Mouse (Mus musculus) lung, embryonic 14.5 days (tissue): Measurements from ENCODE around the gene Chrdl2. TPM values are rescaled to one million over a fixed set of nuclear protein-coding genes. Genes with fewer than 3 reads are reported as not detected.

Experiments
- ATAC-seq: fragments of 200-750 bp; cut with Nextera tagmentation; 2 replicates; pipeline ENCODE4 v1.8.0; 2017; ENCODE audit warnings: mild to moderate bottlenecking, moderate TSS enrichment, moderate library complexity; ENCODE audit not compliant: insufficient read depth
- DNase-seq: peaks from one replicate; pipeline ENCODE4 v3.0.0-alpha.2; 2015
- H3K27ac ChIP-seq: fragments of 300-500 bp; sonication (generic); 2 replicates; pipeline ENCODE4 v1.5.1; 2014; ENCODE audit warnings: low read depth, mild to moderate bottlenecking, moderate library complexity
- H3K27me3 ChIP-seq: fragments of 300-500 bp; sonication (generic); 2 replicates; pipeline ENCODE4 v1.6.1; 2014; ENCODE audit warnings: low read length, control low read depth; ENCODE audit not compliant: insufficient read depth
- H3K36me3 ChIP-seq: fragments of 300-500 bp; sonication (generic); 2 replicates; pipeline ENCODE4 v1.6.1; 2014; ENCODE audit warnings: control low read depth; ENCODE audit not compliant: insufficient read depth
- H3K4me1 ChIP-seq: fragments of 300-500 bp; sonication (generic); 2 replicates; pipeline ENCODE4 v1.6.1; 2014; ENCODE audit warnings: antibody characterized with exemption, control low read depth; ENCODE audit not compliant: insufficient read depth
- H3K4me2 ChIP-seq: fragments of 300-500 bp; sonication (generic); 2 replicates; pipeline ENCODE4 v1.6.1; 2014; ENCODE audit warnings: mild to moderate bottlenecking
- H3K4me3 ChIP-seq: fragments of 300-500 bp; sonication (generic); 2 replicates; pipeline ENCODE4 v1.5.1; 2014; ENCODE audit warnings: low read depth, low read length
- H3K9ac ChIP-seq: fragments of 300-500 bp; sonication (generic); 2 replicates; pipeline ENCODE4 v1.6.1; 2014
- H3K9me3 ChIP-seq: fragments of 300-500 bp; sonication (generic); 2 replicates; pipeline ENCODE4 v1.6.1; 2016; ENCODE audit warnings: low read depth, low read length, control low read depth
- CTCF ChIP-seq: IDR thresholded peaks from 2 replicates; pipeline ENCODE4 v1.5.1; 2016; ENCODE audit warnings: antibody characterized with exemption, low read depth
- WGBS: fragments of 180-500 bp; shearing (Covaris S2); extraction: QIAGEN DNeasy Blood & Tissue Kit; methylation state at CpG from one replicate; pipeline ENCODE4 v1.1.7; 2014; 5-methylcytosine and 5-hydroxymethylcytosine counted together
- polyA plus RNA-seq: library from polyadenylated mRNA; unstranded; fragments of >200 nt; fragmentation: Nextera tagmentation; extraction: Ambion mirVana; gene quantifications from 2 replicates; pipeline ENCODE4 v1.2.1, GENCODE M21; 2014

The Chrdl2 gene
- polyA plus RNA-seq, 1 experiment from 2014 or later, result 0.12 TPM

DNA sequence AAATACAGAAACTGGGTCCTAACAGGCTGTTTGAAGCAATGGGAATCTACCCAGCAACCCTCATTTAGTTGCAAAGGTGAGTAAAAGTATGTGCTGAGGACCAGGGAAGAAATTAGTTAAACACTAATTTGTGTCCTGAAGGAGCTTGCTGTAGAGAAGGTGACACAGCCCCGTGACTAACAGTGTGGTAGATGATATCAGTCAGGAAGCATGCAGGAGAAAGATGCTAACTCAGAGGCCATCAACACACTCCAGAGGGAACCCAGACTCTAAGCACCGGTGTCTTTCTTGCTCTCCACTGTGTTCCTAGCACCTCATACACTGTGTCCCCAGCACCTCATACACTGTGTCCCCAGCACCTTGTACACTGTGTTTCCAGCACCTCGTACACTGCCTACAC, 7.3 kb upstream of the Chrdl2 start:
- 74% methylated on average over 3 of the region's 3 CpGs for WGBS
- Histone ChIP-seq H3K4me3 (no peak overlapping the region), H3K9ac (no peak overlapping the region), H3K36me3 (no peaks in the 10 kb centered on the region), H3K4me2 (no peak overlapping the region), H3K27ac (no peak overlapping the region), H3K4me1 (no peaks in the 10 kb centered on the region), H3K27me3 (no peaks in the 10 kb centered on the region), H3K9me3 (no peaks in the 10 kb centered on the region)
- DNase-seq (no peak), ATAC-seq (no peak)
- no peak for TF ChIP-seq CTCF

DNA sequence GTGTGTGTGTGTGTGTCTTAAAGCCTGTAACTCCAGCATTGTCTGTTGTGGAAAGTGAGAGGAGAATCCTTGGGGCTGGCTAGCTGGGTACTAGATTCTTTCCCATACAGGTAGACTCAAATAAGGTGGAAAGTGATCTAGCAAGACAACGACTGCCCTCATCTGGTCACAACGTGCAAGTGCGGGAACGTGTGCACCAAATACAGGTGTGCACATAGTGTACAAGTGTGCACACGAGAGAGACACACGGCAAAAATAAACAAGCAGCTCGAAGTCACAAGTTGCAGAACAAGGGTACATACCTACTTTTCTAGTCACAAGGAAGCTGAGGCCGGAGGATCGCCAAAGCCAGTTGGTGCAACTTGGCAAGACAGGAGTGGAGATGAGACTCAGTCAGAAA, 2.2 kb upstream of the Chrdl2 start:
- Histone ChIP-seq H3K9ac (no peak overlapping the region), H3K4me1 (no peaks in the 10 kb centered on the region), H3K9me3 (no peaks in the 10 kb centered on the region), H3K4me3 (no peak overlapping the region), H3K36me3 (no peaks in the 10 kb centered on the region), H3K4me2 (no peak overlapping the region), H3K27ac (no peak overlapping the region), H3K27me3 (peaks cover 47% of the 10 kb centered on the region)
- ATAC-seq (no peak), DNase-seq (peak; percentile 42)
- 56% methylated on average over 9 of the region's 9 CpGs for WGBS
- TF ChIP-seq CTCF, result peak; percentile 58

DNA sequence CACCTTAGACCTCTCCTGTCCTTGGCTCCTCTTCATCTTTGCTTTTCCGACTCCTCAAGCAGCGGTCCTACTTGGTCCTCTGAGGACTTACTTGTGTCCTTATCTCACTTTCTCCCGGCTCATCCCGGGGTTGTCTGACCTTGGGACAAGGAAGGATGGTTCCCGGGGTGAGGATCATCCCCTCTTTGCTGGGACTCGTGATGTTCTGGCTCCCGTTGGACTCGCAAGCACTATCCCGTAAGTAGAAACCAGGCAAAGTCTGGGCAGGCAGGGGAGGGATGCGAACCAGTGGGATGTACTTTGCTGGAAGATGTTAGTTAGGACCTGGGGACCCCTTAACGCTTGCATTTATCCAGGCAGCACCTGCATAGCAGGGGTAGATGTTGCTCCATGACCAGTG, 439 bp downstream of the Chrdl2 start:
- ATAC-seq, result no peak
- peak overlapping the region; percentile 83 for H3K4me2 ChIP-seq
- no peaks in the 10 kb centered on the region for H3K4me1 ChIP-seq
- no peak for TF ChIP-seq CTCF
- H3K4me3 ChIP-seq, result peak overlapping the region; percentile 41; the same call in 1 of the 2 replicates
- DNase-seq, result no peak
- no peak overlapping the region for H3K27ac ChIP-seq
- no peak overlapping the region for H3K9ac ChIP-seq
- H3K36me3 ChIP-seq, result no peaks in the 10 kb centered on the region
- H3K9me3 ChIP-seq, result no peaks in the 10 kb centered on the region
- 2% methylated on average over 11 of the region's 11 CpGs for WGBS
- peaks cover 55% of the 10 kb centered on the region for H3K27me3 ChIP-seq

DNA sequence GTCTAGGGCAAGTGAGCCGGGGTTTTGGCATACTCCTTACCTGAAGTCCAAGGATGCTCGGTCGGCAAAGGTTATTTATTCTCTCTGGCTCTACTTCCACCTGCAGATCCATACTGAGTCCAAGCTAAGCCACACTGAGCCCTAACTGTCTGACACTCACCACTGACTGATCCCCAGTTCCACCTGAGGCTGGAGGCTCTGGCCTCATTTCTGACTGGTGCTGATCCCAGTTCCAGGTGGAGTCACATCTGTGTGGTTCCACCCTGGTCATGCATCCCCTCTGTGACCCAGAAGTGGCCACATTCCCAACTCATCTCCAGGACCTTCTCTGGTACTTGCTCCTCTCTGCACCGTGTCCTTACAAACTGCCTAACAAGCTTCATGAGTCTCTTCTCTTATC, 2.8 kb downstream of the Chrdl2 start:
- Histone ChIP-seq H3K9me3 (no peaks in the 10 kb centered on the region), H3K4me3 (no peak overlapping the region), H3K36me3 (no peaks in the 10 kb centered on the region), H3K9ac (no peak overlapping the region), H3K4me1 (no peaks in the 10 kb centered on the region), H3K4me2 (no peak overlapping the region), H3K27ac (no peak overlapping the region), H3K27me3 (peaks cover 55% of the 10 kb centered on the region)
- WGBS, result 85% methylated on average over 4 of the region's 4 CpGs
- DNase-seq, result no peak
- no peak for TF ChIP-seq CTCF
- no peak for ATAC-seq

DNA sequence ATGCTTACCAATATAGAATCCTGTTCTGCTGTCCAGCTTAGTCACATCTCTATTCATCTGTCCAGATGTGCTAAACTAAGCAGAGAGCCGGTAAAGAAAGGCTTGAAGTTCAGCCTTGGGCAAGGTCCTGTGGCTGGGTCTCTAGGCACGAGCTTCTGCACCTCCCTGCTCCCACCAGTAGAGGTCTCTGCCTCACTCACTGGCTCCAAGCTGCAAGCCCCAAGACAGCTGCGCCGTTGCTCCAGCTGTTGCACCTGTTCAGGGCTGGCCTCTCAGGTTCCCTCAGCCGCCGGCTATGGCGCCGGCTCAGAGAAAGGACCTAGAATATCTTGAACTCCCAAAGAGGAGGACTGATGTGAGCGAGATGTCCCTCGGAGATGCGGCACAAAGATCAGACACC, 3.7 kb downstream of the Chrdl2 start:
- Histone ChIP-seq H3K9me3 (no peaks in the 10 kb centered on the region), H3K4me1 (no peaks in the 10 kb centered on the region), H3K27ac (no peak overlapping the region), H3K9ac (no peak overlapping the region), H3K36me3 (no peaks in the 10 kb centered on the region), H3K4me2 (no peak overlapping the region), H3K27me3 (peaks cover 48% of the 10 kb centered on the region), H3K4me3 (no peak overlapping the region)
- peak; percentile 87 for TF ChIP-seq CTCF
- ATAC-seq (peak; percentile 42; the same call in 1 of the 2 replicates), DNase-seq (peak; percentile 85)
- WGBS, result 9% methylated on average over 11 of the region's 11 CpGs

DNA sequence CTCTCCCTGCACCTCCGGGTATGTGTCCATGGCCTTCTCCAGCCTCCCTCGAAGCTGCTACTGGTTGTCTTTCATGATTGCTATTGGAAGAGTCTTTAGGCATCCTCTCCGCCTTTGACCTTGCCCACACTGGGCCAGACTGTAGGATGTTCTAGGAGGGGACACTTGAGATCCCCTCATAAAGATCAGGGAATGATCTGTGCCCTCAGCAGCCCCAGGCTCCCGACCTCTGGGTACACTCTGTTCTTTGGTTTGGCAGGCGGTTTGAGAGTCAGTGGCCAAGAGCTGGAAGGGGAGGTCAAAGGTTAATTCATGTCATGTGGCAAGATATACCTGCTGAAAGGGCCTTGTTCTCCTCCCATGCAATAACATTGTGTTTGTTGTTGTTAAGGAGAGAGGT, 4.7 kb downstream of the Chrdl2 start:
- no peak overlapping the region for H3K9ac ChIP-seq
- ATAC-seq (no peak), DNase-seq (no peak)
- H3K4me2 ChIP-seq, result no peak overlapping the region
- H3K36me3 ChIP-seq, result no peaks in the 10 kb centered on the region
- H3K27me3 ChIP-seq, result peaks cover 38% of the 10 kb centered on the region
- no peak overlapping the region for H3K27ac ChIP-seq
- no peak overlapping the region for H3K4me3 ChIP-seq
- H3K4me1 ChIP-seq, result no peaks in the 10 kb centered on the region
- no peaks in the 10 kb centered on the region for H3K9me3 ChIP-seq
- no peak for TF ChIP-seq CTCF
- 44% methylated on average over 5 of the region's 5 CpGs for WGBS

DNA sequence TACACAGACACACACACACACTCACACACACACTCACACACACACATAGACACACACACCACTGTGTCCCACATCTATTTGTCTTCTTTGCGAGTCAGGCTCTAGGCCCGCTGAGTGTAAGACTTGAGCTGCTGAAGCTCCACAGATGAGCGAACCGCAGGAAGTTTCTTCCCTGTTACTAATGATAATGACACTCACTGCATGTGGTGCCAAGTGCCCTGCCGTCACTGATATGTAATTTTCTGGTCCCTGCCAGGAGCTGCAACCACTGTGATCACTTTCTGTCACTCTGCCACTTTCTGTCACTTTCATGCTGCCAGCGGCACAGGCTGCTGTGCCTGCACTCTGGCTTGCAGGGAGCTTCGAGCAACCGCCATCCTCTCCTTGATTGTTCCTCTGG, 6.1 kb downstream of the Chrdl2 start:
- DNase-seq (no peak), ATAC-seq (no peak)
- no peak overlapping the region for H3K4me3 ChIP-seq
- H3K36me3 ChIP-seq, result no peaks in the 10 kb centered on the region
- no peak overlapping the region for H3K27ac ChIP-seq
- no peaks in the 10 kb centered on the region for H3K9me3 ChIP-seq
- H3K9ac ChIP-seq, result no peak overlapping the region
- peaks cover 25% of the 10 kb centered on the region for H3K27me3 ChIP-seq
- no peak overlapping the region for H3K4me2 ChIP-seq
- TF ChIP-seq CTCF, result no peak
- 32% methylated on average over 8 of the region's 8 CpGs for WGBS
- H3K4me1 ChIP-seq, result no peaks in the 10 kb centered on the region

DNA sequence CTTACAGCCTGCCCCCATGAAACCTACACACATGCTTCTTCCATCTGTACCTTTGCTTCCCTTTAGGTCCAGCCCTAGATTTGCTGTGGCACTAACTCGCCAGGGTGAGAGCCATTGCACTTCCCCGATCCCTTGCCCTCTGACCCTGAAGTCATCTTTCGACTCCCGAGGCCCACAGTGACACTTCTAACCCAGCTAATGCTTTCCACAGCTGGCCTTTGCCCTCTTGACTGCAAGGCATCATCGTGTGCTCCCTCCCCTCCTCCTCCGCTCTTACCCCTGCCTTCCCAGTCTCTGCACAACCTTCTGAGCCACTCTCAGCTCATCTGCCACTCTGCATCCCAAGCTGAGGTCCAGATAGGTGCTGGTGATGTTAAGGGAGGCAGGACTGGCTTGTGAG, 6.5 kb downstream of the Chrdl2 start:
- Histone ChIP-seq H3K4me2 (no peak overlapping the region), H3K9ac (no peak overlapping the region), H3K9me3 (no peaks in the 10 kb centered on the region), H3K27me3 (peaks cover 20% of the 10 kb centered on the region), H3K27ac (no peak overlapping the region), H3K4me3 (no peak overlapping the region), H3K4me1 (no peaks in the 10 kb centered on the region), H3K36me3 (no peaks in the 10 kb centered on the region)
- ATAC-seq (no peak), DNase-seq (no peak)
- TF ChIP-seq CTCF, result no peak
- 22% methylated on average over 6 of the region's 6 CpGs for WGBS
